Mouse (Mus musculus) layer of hippocampus, postnatal 36 days (tissue): ENCODE results near the gene Gpd1l. TPM values are rescaled to one million over a fixed set of nuclear protein-coding genes. Genes with fewer than 3 reads are reported as not detected.

Experiments used
- total RNA-seq, 2 experiments: library from RNA; stranded (reverse); gene quantifications; 2 replicates each; pipeline ENCODE4 v1.2.3; 2021

Gpd1l gene
- total RNA-seq, 2 experiments from 2014 or later = 76.8 to 81.3 TPM

Other genes starting within 250 kb of the Gpd1l start
- gene Dync1li1, start 245.2 kb downstream of the Gpd1l start, total RNA-seq = 100 to 1,000 TPM in 1 of 2 experiments, 10 to 100 TPM in 1; 93.4 to 102 TPM
- 10 to 100 TPM; 22.1 to 22.4 TPM for gene Cmtm6, start 202.9 kb downstream of the Gpd1l start, total RNA-seq
- gene Cmtm7, start 152.1 kb downstream of the Gpd1l start, total RNA-seq = 1 to 10 TPM; 3.5 to 4.5 TPM
- 1 to 10 TPM; 2.4 to 2.7 TPM for gene Cmtm8, start 89.8 kb downstream of the Gpd1l start, total RNA-seq
- gene Osbpl10, start 44.6 kb upstream of the Gpd1l start, total RNA-seq = 10 to 100 TPM; 17.2 to 17.9 TPM
- gene Rps27rt, start 48.8 kb upstream of the Gpd1l start, total RNA-seq = 10 to 100 TPM in 1 of 2 experiments, 1 to 10 TPM in 1; 3.9 to 27.5 TPM